Mouse (Mus musculus) myocyte (in vitro differentiated cells): ENCODE measurements at regions not wholly inside any gene's neighbourhood (a gene's known extent, or its start where the extent isn't known, plus 50 kb on each side); places are given as distances from the start of the nearest gene placed in this dataset.

Source experiments
- CEBPB ChIP-seq: IDR thresholded peaks from 2 replicates; pipeline ENCODE4 v1.6.1; 2011; ENCODE audit warnings: mild to moderate bottlenecking, moderate library complexity; ENCODE audit not compliant: poor library complexity, insufficient read depth, severe bottlenecking
- MAX ChIP-seq: IDR thresholded peaks from one replicate; pipeline ENCODE4 v1.6.1; 2011; ENCODE audit warnings: low read depth, mild to moderate bottlenecking, control low read depth
- MYOD1 ChIP-seq, 3 experiments: IDR thresholded peaks; one replicate each; pipeline ENCODE4 v1.6.1; 2011; ENCODE audit warnings: control low read depth in 2 of 3, low read depth in 2 of 3, mild to moderate bottlenecking in 2 of 3, moderate library complexity in 1 of 3; ENCODE audit not compliant: insufficient read length in 2 of 3, control insufficient read depth in 1 of 3
- MYOG ChIP-seq, 3 experiments: IDR thresholded peaks; one replicate each; pipeline ENCODE4 v1.6.1; 2011; ENCODE audit warnings: control low read depth in 2 of 3, low read depth in 2 of 3, mild to moderate bottlenecking in 2 of 3; ENCODE audit not compliant: insufficient read length in 2 of 3, control insufficient read depth in 1 of 3, insufficient read depth in 1 of 3
- POLR2A ChIP-seq: IDR thresholded peaks from one replicate; pipeline ENCODE4 v1.6.1; 2011; ENCODE audit warnings: low read depth, mild to moderate bottlenecking, control low read depth, moderate library complexity; ENCODE audit not compliant: insufficient read length
- POLR2AphosphoS2 ChIP-seq: IDR thresholded peaks from one replicate; pipeline ENCODE4 v1.6.1; 2011; ENCODE audit warnings: low read depth, control low read depth; ENCODE audit not compliant: insufficient read length
- REST ChIP-seq: IDR thresholded peaks from one replicate; pipeline ENCODE4 v1.6.1; 2011; ENCODE audit warnings: mild to moderate bottlenecking, control low read depth, moderate library complexity; ENCODE audit not compliant: insufficient read depth, insufficient read length
- SRF ChIP-seq: IDR thresholded peaks from one replicate; pipeline ENCODE4 v1.6.1; 2011; ENCODE audit warnings: low read depth; ENCODE audit not compliant: control insufficient read depth, insufficient read length
- TCF3 ChIP-seq: IDR thresholded peaks from one replicate; pipeline ENCODE4 v1.6.1; 2011; ENCODE audit warnings: low read depth, control low read depth; ENCODE audit not compliant: insufficient read length
- USF1 ChIP-seq: IDR thresholded peaks from one replicate; pipeline ENCODE4 v1.6.1; 2011; ENCODE audit warnings: low read depth, mild to moderate bottlenecking, control low read depth, moderate library complexity

DNA sequence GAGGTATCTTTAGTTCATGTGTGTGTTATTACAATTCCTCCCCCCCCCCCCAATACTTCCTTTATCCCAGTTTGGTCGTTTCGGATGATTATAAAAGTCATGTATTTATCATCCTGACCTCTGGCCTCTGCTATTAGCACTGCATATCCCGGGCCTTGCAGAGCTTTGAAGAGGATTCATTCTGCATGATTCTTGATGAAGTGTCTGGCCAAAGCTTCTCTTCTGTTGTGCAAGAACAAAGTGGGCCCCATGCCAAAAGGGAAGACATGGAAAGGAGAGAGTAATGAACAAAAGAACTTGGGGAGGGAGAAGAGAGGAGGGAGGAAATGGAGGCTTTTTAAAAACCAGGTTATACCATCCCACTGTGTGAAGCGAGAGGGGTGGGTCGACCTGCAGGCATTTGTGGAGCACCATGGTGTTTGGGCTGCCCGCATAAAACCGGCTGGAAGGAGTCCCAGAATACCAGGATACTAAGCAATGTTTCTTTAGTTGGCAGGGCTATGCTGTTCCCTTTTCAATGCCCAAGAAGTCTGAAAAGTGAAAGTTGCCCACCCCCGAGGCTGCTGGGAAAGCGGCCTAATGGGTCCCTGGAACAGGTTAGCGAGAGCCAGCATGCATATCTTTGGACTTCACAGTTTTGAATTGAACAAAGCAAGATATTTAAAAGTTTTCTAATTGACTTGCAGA, 391.3 kb upstream of the Adgrl2 start:
- TF ChIP-seq POLR2A = no peak
- no peak for TF ChIP-seq MYOG (IDR thresholded peaks at IDR 0.05; ENCODE audit: control insufficient read depth in 1 of 3, insufficient read depth in 1 of 3, insufficient read length in 2 of 3, low read depth in 2 of 3)
- TF ChIP-seq CEBPB = no peak
- TF ChIP-seq SRF = no peak
- TF ChIP-seq MAX = no peak
- no peak for TF ChIP-seq MYOD1 (IDR thresholded peaks at IDR 0.05; ENCODE audit: control insufficient read depth in 1 of 3, insufficient read length in 2 of 3, low read depth in 2 of 3)
- no peak for TF ChIP-seq USF1
- no peak for TF ChIP-seq POLR2AphosphoS2
- no peak for TF ChIP-seq REST
- TF ChIP-seq TCF3 = no peak
